Mouse (Mus musculus): ENCODE measurements around the gene Fa2h. TPM values are rescaled to one million over a fixed set of nuclear protein-coding genes. Genes with fewer than 3 reads are reported as not detected.

Gene Fa2h
- polyA plus RNA-seq, 1 experiment from 2014 or later = not detected

- H3K36me3 ChIP-seq (replicated peaks) = no peaks in the 10 kb centered on the region
- no peaks in the 10 kb centered on the region for H3K27me3 ChIP-seq
- no peak overlapping the region for H3K9ac ChIP-seq
- no peaks in the 10 kb centered on the region for H3K4me1 ChIP-seq (replicated peaks)
- ATAC-seq (ENCODE audit: insufficient read depth) = no peak
- H3K9me3 ChIP-seq (replicated peaks) = no peaks in the 10 kb centered on the region
- WGBS (ENCODE audit: insufficient replicate concordance) = 28% methylated on average over 1 of the region's 1 CpGs
- no peak overlapping the region for H3K4me3 ChIP-seq (replicated peaks)
- no peak overlapping the region for H3K4me2 ChIP-seq
- no peak overlapping the region for H3K27ac ChIP-seq (replicated peaks)
Measured at GRCm38 (mm10) chr8:111358905-111359304, 34.7 kb downstream of the Fa2h start.

- Histone ChIP-seq H3K27me3 (no peaks in the 10 kb centered on the region), H3K4me2 (no peak overlapping the region), H3K4me3 (replicated peaks) (no peak overlapping the region), H3K27ac (replicated peaks) (no peak overlapping the region), H3K36me3 (replicated peaks) (no peaks in the 10 kb centered on the region), H3K9ac (no peak overlapping the region), H3K9me3 (replicated peaks) (no peaks in the 10 kb centered on the region), H3K4me1 (replicated peaks) (no peaks in the 10 kb centered on the region)
- no peak for ATAC-seq (ENCODE audit: insufficient read depth)
- 74% methylated on average over 4 of the region's 4 CpGs for WGBS (ENCODE audit: insufficient replicate concordance)
Measured at GRCm38 (mm10) chr8:111357433-111357832, 36.2 kb downstream of the Fa2h start.

GRCm38 (mm10) chr8:111353497-111353896 is 40.1 kb downstream of the Fa2h start:
- ATAC-seq (ENCODE audit: insufficient read depth) = no peak
- Histone ChIP-seq H3K27ac (replicated peaks) (no peak overlapping the region), H3K4me3 (replicated peaks) (no peak overlapping the region), H3K4me2 (no peak overlapping the region), H3K9ac (no peak overlapping the region), H3K9me3 (replicated peaks) (no peaks in the 10 kb centered on the region), H3K36me3 (replicated peaks) (no peaks in the 10 kb centered on the region), H3K27me3 (no peaks in the 10 kb centered on the region), H3K4me1 (replicated peaks) (no peaks in the 10 kb centered on the region)
- WGBS (ENCODE audit: insufficient replicate concordance) = 66% methylated on average over 9 of the region's 9 CpGs

- no peaks in the 10 kb centered on the region for H3K9me3 ChIP-seq (replicated peaks)
- WGBS (ENCODE audit: insufficient replicate concordance) = 61% methylated on average over 5 of the region's 5 CpGs
- no peaks in the 10 kb centered on the region for H3K36me3 ChIP-seq (replicated peaks)
- H3K4me3 ChIP-seq (replicated peaks) = no peak overlapping the region
- ATAC-seq (ENCODE audit: insufficient read depth) = no peak
- H3K27ac ChIP-seq (replicated peaks) = no peak overlapping the region
- H3K4me2 ChIP-seq = no peak overlapping the region
- no peak overlapping the region for H3K9ac ChIP-seq
- no peaks in the 10 kb centered on the region for H3K4me1 ChIP-seq (replicated peaks)
- no peaks in the 10 kb centered on the region for H3K27me3 ChIP-seq
Measured at GRCm38 (mm10) chr8:111352289-111352688, 41.3 kb downstream of the Fa2h start.

- Histone ChIP-seq H3K27me3 (no peaks in the 10 kb centered on the region), H3K36me3 (replicated peaks) (no peaks in the 10 kb centered on the region), H3K4me2 (no peak overlapping the region), H3K9me3 (replicated peaks) (no peaks in the 10 kb centered on the region), H3K9ac (no peak overlapping the region), H3K4me1 (replicated peaks) (no peaks in the 10 kb centered on the region), H3K4me3 (replicated peaks) (no peak overlapping the region), H3K27ac (replicated peaks) (no peak overlapping the region)
- WGBS (ENCODE audit: insufficient replicate concordance) = 68% methylated on average over 6 of the region's 6 CpGs
- ATAC-seq (ENCODE audit: insufficient read depth) = no peak
Measured at GRCm38 (mm10) chr8:111350577-111350976, 43.0 kb downstream of the Fa2h start.

- Histone ChIP-seq H3K36me3 (replicated peaks) (no peaks in the 10 kb centered on the region), H3K27me3 (no peaks in the 10 kb centered on the region; the same call in 1 of the 2 replicates)
Measured at GRCm38 (mm10) chr8:111343225-111343624, 50.4 kb downstream of the Fa2h start.

GRCm38 (mm10) chr8:111340186-111340585 is 53.4 kb downstream of the Fa2h start:
- peaks cover 16% of the 10 kb centered on the region for H3K4me1 ChIP-seq (replicated peaks)
- WGBS (ENCODE audit: insufficient replicate concordance) = 56% methylated on average over 3 of the region's 3 CpGs
- no peak overlapping the region for H3K27ac ChIP-seq (replicated peaks)
- H3K9ac ChIP-seq = no peak overlapping the region
- ATAC-seq (ENCODE audit: insufficient read depth) = no peak
- H3K4me3 ChIP-seq (replicated peaks) = no peak overlapping the region
- H3K36me3 ChIP-seq (replicated peaks) = no peaks in the 10 kb centered on the region
- peaks cover 15% of the 10 kb centered on the region for H3K27me3 ChIP-seq
- no peak overlapping the region for H3K4me2 ChIP-seq
- H3K9me3 ChIP-seq (replicated peaks) = no peaks in the 10 kb centered on the region

More at GRCm38 (mm10) chr8:111343225-111343624, 50.4 kb downstream of the Fa2h start:
- 3% methylated on average over 5 of the region's 5 CpGs for WGBS (ENCODE audit: insufficient replicate concordance)
- H3K27ac ChIP-seq (replicated peaks) = no peak overlapping the region
- H3K9ac ChIP-seq = no peak overlapping the region
- no peak overlapping the region for H3K4me2 ChIP-seq
- H3K9me3 ChIP-seq (replicated peaks) = no peaks in the 10 kb centered on the region
- no peak for ATAC-seq (ENCODE audit: insufficient read depth)
- H3K4me3 ChIP-seq (replicated peaks) = no peak overlapping the region
- H3K4me1 ChIP-seq (replicated peaks) = peaks cover 3% of the 10 kb centered on the region; the same call in 1 of the 2 replicates

GRCm38 (mm10) chr8:111338370-111339208 is 55.0 kb downstream of the Fa2h start:
- Histone ChIP-seq H3K9me3 (replicated peaks) (no peaks in the 10 kb centered on the region), H3K4me1 (replicated peaks) (peaks cover 16% of the 10 kb centered on the region), H3K9ac (peak overlapping the region; percentile 42; the same call in 1 of the 2 replicates), H3K4me2 (peak overlapping the region; percentile 90), H3K36me3 (replicated peaks) (no peaks in the 10 kb centered on the region), H3K27ac (replicated peaks) (no peak overlapping the region), H3K27me3 (peaks cover 15% of the 10 kb centered on the region), H3K4me3 (replicated peaks) (peak overlapping the region; percentile 63)
- ATAC-seq (ENCODE audit: insufficient read depth) = no peak
- 18% methylated on average over 12 of the region's 12 CpGs for WGBS (ENCODE audit: insufficient replicate concordance)

- H3K9ac ChIP-seq = peak within 1 kb of the TSS; percentile 42
- peak within 1 kb of the TSS; percentile 90 for H3K4me2 ChIP-seq
- H3K27me3 ChIP-seq = peaks cover 15% of the 10 kb centered on the region
- peak; percentile 42 for ATAC-seq (ENCODE audit: insufficient read depth)
- H3K27ac ChIP-seq (replicated peaks) = peak within 1 kb of the TSS; percentile 35; the same call in 1 of the 2 replicates
- WGBS (ENCODE audit: insufficient replicate concordance) = under 1% methylated on average over 29 of the region's 29 CpGs
- no peaks in the 10 kb centered on the region for H3K9me3 ChIP-seq (replicated peaks)
- H3K4me1 ChIP-seq (replicated peaks) = peaks cover 16% of the 10 kb centered on the region
- H3K36me3 ChIP-seq (replicated peaks) = no peaks in the 10 kb centered on the region
- H3K4me3 ChIP-seq (replicated peaks) = peak within 1 kb of the TSS; percentile 63
Measured at GRCm38 (mm10) chr8:111337890-111338347, 55.7 kb downstream of the Fa2h start, which contains the start of gene Mlkl. Gene Mlkl (minus strand): TSS chr8:111338177.

GRCm38 (mm10) chr8:111337311-111337889 is 56.2 kb downstream of the Fa2h start:
- peak overlapping the region; percentile 63 for H3K4me3 ChIP-seq (replicated peaks)
- H3K27ac ChIP-seq (replicated peaks) = no peak overlapping the region
- H3K4me1 ChIP-seq (replicated peaks) = peaks cover 16% of the 10 kb centered on the region
- H3K36me3 ChIP-seq (replicated peaks) = no peaks in the 10 kb centered on the region
- H3K27me3 ChIP-seq = peaks cover 15% of the 10 kb centered on the region
- no peaks in the 10 kb centered on the region for H3K9me3 ChIP-seq (replicated peaks)
- H3K9ac ChIP-seq = peak overlapping the region; percentile 42
- H3K4me2 ChIP-seq = peak overlapping the region; percentile 90
- WGBS (ENCODE audit: insufficient replicate concordance) = 8% methylated on average over 17 of the region's 17 CpGs
- peak; percentile 22; the same call in 1 of the 2 replicates for ATAC-seq (ENCODE audit: insufficient read depth)

- H3K36me3 ChIP-seq (replicated peaks) = no peaks in the 10 kb centered on the region
- no peaks in the 10 kb centered on the region for H3K9me3 ChIP-seq (replicated peaks)
- H3K27me3 ChIP-seq = peaks cover 15% of the 10 kb centered on the region
- H3K9ac ChIP-seq = no peak overlapping the region
- 0 out of 2 replicates have a peak overlapping the region, but pooled peaks have one; percentile 63 for H3K4me3 ChIP-seq (replicated peaks)
- peak overlapping the region; percentile 90 for H3K4me2 ChIP-seq
- no peak overlapping the region for H3K27ac ChIP-seq (replicated peaks)
- H3K4me1 ChIP-seq (replicated peaks) = peaks cover 16% of the 10 kb centered on the region
- ATAC-seq (ENCODE audit: insufficient read depth) = no peak
- WGBS (ENCODE audit: insufficient replicate concordance) = 67% methylated on average over 4 of the region's 4 CpGs
Measured at GRCm38 (mm10) chr8:111336692-111337091, 56.9 kb downstream of the Fa2h start.

Measured in liver, embryonic 15.5 days (tissue).